Mouse (Mus musculus) brain, embryonic 14.5 days (tissue): ENCODE measurements at regions not wholly inside any gene's neighbourhood (a gene's known extent, or its start where the extent isn't known, plus 50 kb on each side); places are given as distances from the start of the nearest gene placed in this dataset.

Experiments used
- CTCF ChIP-seq: fragments of 200-500 bp; IDR thresholded peaks from 2 replicates; pipeline ENCODE4 v1.5.1; 2012; ENCODE audit warnings: inconsistent platforms, mild to moderate bottlenecking, moderate library complexity, borderline replicate concordance; ENCODE audit not compliant: insufficient read depth, insufficient read length; ENCODE audit errors: extremely low read depth
- POLR2A ChIP-seq: fragments of 200-500 bp; IDR thresholded peaks from 2 replicates; pipeline ENCODE4 v1.6.1; 2012; ENCODE audit warnings: mild to moderate bottlenecking, inconsistent platforms, borderline replicate concordance; ENCODE audit not compliant: poor library complexity, insufficient read depth, insufficient read length, severe bottlenecking; ENCODE audit errors: extremely low read depth

GRCm38 (mm10) chr19:15692379-15693023, 254.6 kb downstream of the Psat1 start:
- TF ChIP-seq CTCF (no peak), POLR2A (no peak)
